Mouse (Mus musculus) bone marrow macrophage, adult 2 months (primary cell): ENCODE measurements around the gene Hspa1b.

Experiments
- CTCF ChIP-seq: IDR thresholded peaks from 2 replicates; pipeline ENCODE4 v1.5.1; 2012; ENCODE audit warnings: low read depth, mild to moderate bottlenecking, low read length, moderate library complexity
- POLR2A ChIP-seq: IDR thresholded peaks from 2 replicates; pipeline ENCODE4 v1.6.1; 2012; ENCODE audit warnings: mild to moderate bottlenecking, low read depth, low read length, borderline replicate concordance

DNA sequence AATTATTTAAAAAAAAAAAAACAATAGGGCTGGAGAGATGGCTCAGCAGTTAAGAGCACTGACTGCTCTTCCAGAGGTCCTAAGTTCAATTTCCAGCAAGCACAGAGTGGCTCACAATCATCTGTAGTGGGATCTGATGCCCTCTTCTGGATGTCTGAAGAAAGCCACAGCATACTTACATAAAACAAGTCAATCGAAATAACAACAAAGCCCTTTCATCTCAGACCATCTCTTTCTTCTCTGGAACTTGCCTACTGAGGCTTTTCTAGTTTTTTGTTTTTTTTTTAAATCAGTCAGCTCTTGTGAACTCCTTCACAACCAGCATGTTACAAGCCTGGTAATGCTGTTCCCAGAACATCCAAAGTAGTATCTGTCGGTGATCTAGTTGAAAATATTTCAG, 21.6 kb upstream of the Hspa1b start:
- TF ChIP-seq CTCF (no peak), POLR2A (no peak)
